Mouse (Mus musculus) gastrocnemius, adult 18-20 months (tissue): ENCODE measurements around the gene Bcar3. TPM values are rescaled to one million over a fixed set of nuclear protein-coding genes. Genes with fewer than 3 reads are reported as not detected.

Source experiments
- DNase-seq: peaks from one replicate; pipeline ENCODE4 v3.0.0; 2021; ENCODE audit warnings: low spot score
- total RNA-seq, 2 experiments: library from RNA; stranded (reverse); gene quantifications; 2 replicates each; pipeline ENCODE4 v1.2.3; 2021

The Bcar3 gene
- total RNA-seq, 2 experiments from 2014 or later: 3.0 to 8.3 TPM

- no peak for DNase-seq
Observed at GRCm38 (mm10) chr3:122456156-122456555, 162.2 kb downstream of the Bcar3 start.

GRCm38 (mm10) chr3:122456807-122457206 is 162.9 kb downstream of the Bcar3 start:
- no peak for DNase-seq

GRCm38 (mm10) chr3:122457723-122458122 is 163.8 kb downstream of the Bcar3 start:
- DNase-seq: no peak

DNA sequence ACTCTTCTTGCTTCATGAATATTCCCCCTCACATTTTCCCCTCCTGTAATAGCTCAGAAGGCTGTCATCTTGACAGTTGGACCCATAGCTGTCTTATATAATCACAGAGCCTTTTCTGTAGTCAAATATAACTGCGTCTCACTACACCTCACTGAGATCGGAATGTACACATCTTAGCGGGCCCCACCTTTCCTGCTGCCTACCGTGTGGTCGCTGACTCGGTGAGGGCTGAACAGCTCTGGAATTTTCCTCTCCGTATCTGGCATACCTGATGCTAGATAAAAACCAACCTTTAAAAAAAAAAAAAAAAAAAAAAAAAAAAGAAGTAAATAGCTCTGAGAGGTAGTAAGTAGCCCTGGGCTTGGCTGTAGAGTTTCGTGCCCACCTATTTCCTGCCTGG is 164.8 kb downstream of the Bcar3 start:
- DNase-seq: no peak

- DNase-seq: no peak
Observed at GRCm38 (mm10) chr3:122460848-122461511, 167.0 kb downstream of the Bcar3 start.

DNA sequence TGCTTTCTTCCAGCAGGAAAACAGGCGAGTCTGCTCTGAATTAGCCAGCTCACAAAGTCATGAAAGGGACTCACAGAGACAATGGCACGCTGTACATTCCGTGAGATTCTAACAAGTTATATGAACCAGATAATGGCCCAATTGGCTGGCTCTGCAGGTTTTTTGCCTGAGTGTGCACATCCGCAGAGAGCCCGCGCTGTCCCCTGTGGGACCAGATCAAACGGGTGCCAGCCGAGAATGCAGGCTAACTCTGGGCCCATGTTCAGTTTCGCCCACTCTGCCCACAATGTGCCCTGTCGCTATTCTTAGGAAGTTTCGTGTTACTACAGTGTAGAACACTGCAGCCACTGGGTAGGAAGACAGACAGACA is 167.6 kb downstream of the Bcar3 start:
- no peak for DNase-seq

DNA sequence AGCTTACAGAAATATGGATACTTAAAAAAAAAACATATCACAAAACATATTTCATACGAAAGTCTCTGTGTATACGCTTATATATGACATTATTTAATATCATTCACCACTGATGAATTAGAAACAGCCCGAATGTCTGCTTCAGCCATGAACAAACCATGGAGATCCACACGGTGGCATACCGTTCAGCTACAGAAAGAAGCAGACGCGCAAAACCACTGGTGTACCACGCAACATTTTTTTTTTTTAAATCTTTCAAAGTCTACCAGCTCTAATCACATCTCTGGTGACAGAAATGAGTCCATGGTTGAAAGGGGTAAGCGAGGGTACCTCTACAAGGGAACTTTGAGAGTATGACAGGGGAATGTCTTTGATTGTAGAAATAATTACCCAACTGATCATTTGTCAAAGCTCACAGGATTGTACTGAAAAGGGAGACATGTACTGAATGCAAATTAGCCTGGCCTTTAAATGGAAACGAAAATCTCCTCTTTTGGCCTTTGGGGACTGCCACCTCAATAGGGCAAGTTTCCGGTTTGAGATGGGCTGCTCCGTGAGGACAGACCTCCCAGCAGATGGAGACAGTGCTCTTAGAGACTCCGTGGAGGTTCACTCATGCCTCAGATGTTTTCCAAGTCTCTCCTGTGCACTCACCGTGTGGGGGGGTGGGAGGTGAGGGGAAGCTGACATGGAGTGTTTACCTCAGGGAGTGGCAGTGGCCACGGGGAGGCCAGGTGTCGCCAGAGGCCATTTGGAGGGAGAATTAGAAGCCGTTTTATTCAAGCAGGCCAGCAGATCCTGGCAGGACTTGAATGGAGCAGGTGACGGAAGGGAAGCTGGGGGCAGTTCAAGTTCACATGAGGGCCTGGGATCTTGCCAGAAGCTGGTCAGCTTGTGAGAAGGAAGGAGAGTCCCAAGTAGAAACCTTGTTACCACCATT is 168.3 kb downstream of the Bcar3 start:
- DNase-seq: peak; percentile 40

DNA sequence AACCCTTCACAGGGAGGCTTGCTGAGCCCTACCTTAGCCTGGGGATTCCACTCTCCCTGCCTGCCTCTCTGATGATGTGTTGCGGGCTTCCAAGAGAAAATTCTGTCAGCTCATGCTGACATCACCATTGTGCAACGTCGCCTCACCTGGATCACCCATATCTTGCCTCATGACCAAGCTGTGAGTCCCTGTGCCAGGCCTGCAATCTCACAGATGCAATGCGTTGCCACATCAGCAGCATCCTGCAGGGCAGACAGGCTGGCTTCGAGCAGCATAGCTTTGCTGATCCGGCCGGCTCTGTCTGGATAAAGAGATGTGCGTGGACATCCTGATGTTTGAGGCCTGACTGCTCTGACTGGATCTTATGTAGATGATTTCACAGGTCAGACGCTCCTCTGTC is 169.2 kb downstream of the Bcar3 start:
- no peak for DNase-seq

DNA sequence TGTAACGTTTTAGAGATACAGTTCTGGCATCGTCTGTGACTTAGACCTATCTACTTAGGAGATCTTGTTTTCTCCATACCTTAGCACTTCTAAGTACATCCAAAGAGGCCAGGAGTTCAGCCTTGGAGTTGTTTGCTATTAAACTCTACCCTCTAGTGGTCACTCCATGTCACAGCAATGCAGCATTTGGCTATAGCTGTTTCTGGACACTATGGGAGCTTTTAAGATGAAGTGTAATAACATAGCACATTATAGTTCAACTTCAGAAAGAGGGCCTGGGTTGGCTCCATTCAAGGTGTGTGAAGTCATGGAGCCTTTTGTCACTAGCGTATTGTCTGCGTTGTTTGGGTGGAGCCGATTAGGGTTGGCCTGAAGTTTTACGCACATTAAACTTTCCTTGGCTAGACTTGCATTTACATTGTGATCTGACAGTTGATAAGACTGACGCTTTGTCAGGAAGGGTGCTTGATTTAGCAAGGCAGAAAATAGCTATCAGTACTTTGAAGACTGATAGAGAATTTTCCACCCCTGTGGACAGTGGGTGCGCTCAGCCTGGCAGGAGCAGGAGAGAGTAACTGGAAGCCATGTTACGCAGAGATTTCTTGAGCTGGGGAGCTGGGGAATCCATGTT is 172.3 kb downstream of the Bcar3 start:
- DNase-seq: peak; percentile 58

DNA sequence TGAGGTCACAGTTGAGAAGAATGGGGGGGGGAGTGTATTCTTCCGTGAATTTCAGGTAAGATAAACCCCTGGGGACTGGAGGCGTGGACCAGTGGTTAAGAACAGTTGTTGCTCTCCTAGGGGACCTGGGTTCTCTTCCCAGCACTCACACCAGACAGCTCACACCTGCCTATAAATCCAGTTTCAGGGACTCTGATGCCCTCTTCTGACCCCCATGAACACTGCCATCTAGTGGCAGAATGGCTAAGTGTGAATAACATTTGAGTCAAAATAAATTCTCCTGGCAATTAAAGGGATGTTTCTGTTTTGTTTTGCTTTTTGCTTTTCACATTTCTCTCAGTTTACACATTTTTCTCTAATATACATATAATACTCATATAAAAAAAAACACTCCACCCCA is 174.0 kb downstream of the Bcar3 start:
- DNase-seq: no peak

- no peak for DNase-seq
Observed at GRCm38 (mm10) chr3:122470326-122471016, 176.5 kb downstream of the Bcar3 start.

- DNase-seq: no peak
Observed at GRCm38 (mm10) chr3:122471017-122471721, 177.2 kb downstream of the Bcar3 start.

GRCm38 (mm10) chr3:122472412-122472811 is 178.5 kb downstream of the Bcar3 start:
- DNase-seq: no peak

- no peak for DNase-seq
Observed at GRCm38 (mm10) chr3:122473523-122474034, 179.6 kb downstream of the Bcar3 start.

GRCm38 (mm10) chr3:122474067-122474466 is 180.1 kb downstream of the Bcar3 start:
- DNase-seq: peak; percentile 22

GRCm38 (mm10) chr3:122474796-122475195 is 180.9 kb downstream of the Bcar3 start:
- DNase-seq: no peak

DNA sequence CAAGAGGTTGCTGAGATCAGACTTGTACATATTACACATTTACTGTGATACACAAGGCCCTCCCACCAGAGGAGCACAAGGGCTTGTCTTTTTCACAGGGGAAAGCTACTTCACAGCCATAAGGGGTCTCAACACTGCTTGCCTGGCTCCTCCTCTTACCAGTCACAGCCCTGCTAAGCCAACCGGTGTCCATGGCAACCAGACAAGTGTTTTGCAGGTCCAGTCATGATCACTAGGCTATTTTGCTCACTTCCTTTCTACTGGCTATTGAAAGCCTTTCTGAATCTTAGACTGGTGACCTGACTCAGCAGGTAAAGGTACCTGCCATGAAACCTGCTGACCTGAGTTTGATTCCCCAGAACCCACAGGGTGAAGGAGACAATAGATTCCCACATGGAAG is 181.8 kb downstream of the Bcar3 start:
- DNase-seq: no peak

- DNase-seq: no peak
Observed at GRCm38 (mm10) chr3:122476656-122477055, 182.7 kb downstream of the Bcar3 start.

- no peak for DNase-seq
Observed at GRCm38 (mm10) chr3:122477541-122477940, 183.6 kb downstream of the Bcar3 start.

- no peak for DNase-seq
Observed at GRCm38 (mm10) chr3:122478735-122479134, 184.8 kb downstream of the Bcar3 start.
